Mouse (Mus musculus): Measurements from ENCODE around the gene Etfdh.

Gene Etfdh

GRCm38 (mm10) chr3:79629416-79629730, at the start of gene Etfdh:
Gene Etfdh, minus strand, starts transcription at chr3:79629500.
- peak; percentile 83 for DNase-seq (ENCODE audit: low spot score)

- DNase-seq (ENCODE audit: low spot score): no peak
Measured at GRCm38 (mm10) chr3:79676411-79676810, 47.1 kb upstream of the Etfdh start.

- DNase-seq (ENCODE audit: low spot score): no peak
Measured at GRCm38 (mm10) chr3:79674641-79675040, 45.3 kb upstream of the Etfdh start.

GRCm38 (mm10) chr3:79673082-79673481, 43.8 kb upstream of the Etfdh start:
- DNase-seq (ENCODE audit: low spot score): peak; percentile 82

- DNase-seq (ENCODE audit: low spot score): no peak
Measured at GRCm38 (mm10) chr3:79672188-79672587, 42.9 kb upstream of the Etfdh start.

GRCm38 (mm10) chr3:79670556-79670955, 41.3 kb upstream of the Etfdh start:
- DNase-seq (ENCODE audit: low spot score): peak; percentile 54

GRCm38 (mm10) chr3:79664787-79665408, 35.6 kb upstream of the Etfdh start:
- DNase-seq (ENCODE audit: low spot score): peak; percentile 51

GRCm38 (mm10) chr3:79656682-79657081, 27.4 kb upstream of the Etfdh start:
- DNase-seq (ENCODE audit: low spot score): no peak

GRCm38 (mm10) chr3:79652129-79652528, 22.8 kb upstream of the Etfdh start:
- no peak for DNase-seq (ENCODE audit: low spot score)

GRCm38 (mm10) chr3:79628561-79629415, 512 bp downstream of the Etfdh start, which contains the start of gene 4930579G24Rik:
Gene 4930579G24Rik, plus strand, starts transcription at chr3:79629079.
- DNase-seq (ENCODE audit: low spot score): peak; percentile 94

- DNase-seq (ENCODE audit: low spot score): no peak
Measured at GRCm38 (mm10) chr3:79628182-79628560, 1.1 kb downstream of the Etfdh start.

- DNase-seq (ENCODE audit: low spot score): no peak
Measured at GRCm38 (mm10) chr3:79627484-79628181, 1.7 kb downstream of the Etfdh start.

- no peak for DNase-seq (ENCODE audit: low spot score)
Measured at GRCm38 (mm10) chr3:79609886-79610285, 19.4 kb downstream of the Etfdh start.

GRCm38 (mm10) chr3:79595468-79595867, 33.8 kb downstream of the Etfdh start:
- DNase-seq (ENCODE audit: low spot score): no peak

GRCm38 (mm10) chr3:79591793-79592471, 37.4 kb downstream of the Etfdh start:
- DNase-seq (ENCODE audit: low spot score): no peak

GRCm38 (mm10) chr3:79590863-79591792, 38.2 kb downstream of the Etfdh start, which contains the start of gene Ppid:
Gene Ppid, plus strand, starts transcription at chr3:79591342.
- peak; percentile 80 for DNase-seq (ENCODE audit: low spot score)

GRCm38 (mm10) chr3:79589671-79590070, 39.6 kb downstream of the Etfdh start:
- DNase-seq (ENCODE audit: low spot score): no peak

- peak; percentile 93 for DNase-seq (ENCODE audit: low spot score)
Measured at GRCm38 (mm10) chr3:79586804-79587203, 42.5 kb downstream of the Etfdh start.

GRCm38 (mm10) chr3:79579891-79580575, 49.3 kb downstream of the Etfdh start:
- no peak for DNase-seq (ENCODE audit: low spot score)

- DNase-seq (ENCODE audit: low spot score): no peak
Measured at GRCm38 (mm10) chr3:79578164-79578563, 51.1 kb downstream of the Etfdh start.
